Mouse (Mus musculus) CD4-positive helper T cell, adult 2 months (primary cell): ENCODE measurements around the gene Stat1.
A peak's percentile ranks its signal among the peaks of the same experiment; 100 is the strongest.

Experiments used
- DNase-seq: peaks from one replicate; pipeline ENCODE4 v3.0.0-alpha.2; 2012; ENCODE audit warnings: low read depth, missing footprints, low spot score

Gene Stat1

DNA sequence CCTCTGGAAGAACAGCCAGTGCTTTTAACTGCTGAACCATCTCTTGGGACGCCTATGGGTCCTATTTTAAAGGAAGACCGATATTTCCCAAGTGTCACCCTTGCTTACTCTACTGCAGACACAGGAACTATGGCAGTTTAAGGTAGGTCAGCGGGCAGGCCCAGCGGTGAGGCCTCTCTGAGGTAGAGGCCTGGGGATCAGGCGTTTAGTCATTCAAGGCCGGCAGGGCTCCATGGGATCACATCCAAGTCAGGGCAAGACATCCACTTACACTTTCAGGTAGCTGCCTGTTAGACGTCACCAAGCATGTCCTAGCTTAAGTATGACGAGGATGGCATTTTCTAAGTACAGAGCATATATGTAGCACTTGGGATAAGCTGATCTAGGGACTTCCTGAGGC is 41.9 kb downstream of the Stat1 start:
- no peak for DNase-seq

DNA sequence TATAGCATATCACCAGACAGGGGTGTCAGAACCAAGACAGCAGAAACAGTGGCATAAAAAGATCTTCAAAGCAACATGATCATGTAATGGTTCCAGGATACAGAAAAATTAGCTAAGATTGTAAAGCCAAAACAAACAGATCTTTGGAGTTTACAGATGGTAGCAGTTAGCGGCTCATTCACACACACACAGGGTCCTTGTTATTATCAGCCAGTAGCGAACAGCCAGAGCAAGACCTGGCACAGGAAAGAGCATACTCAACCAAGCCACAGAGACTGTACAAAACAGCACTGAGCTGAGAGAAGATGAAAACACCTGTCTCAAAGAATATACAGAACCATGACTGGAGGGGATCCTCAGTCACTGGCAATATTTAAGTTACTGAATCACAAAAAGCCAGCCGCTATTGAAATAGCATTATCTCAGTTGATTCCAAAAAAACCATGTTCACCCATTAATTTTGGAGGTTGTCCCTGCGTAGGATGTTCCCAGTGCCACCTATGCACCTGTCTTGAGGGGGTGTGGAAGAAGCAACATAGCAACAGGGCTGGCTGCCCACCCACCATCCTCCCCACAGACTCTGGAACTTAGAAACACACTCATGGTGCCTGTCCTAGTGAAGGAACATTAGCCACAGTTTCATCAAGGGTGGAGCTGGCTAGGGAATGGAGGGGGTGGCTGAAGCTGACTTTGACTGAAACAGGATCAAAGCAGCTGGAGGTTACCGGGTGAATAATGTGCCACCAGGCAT is 44.6 kb downstream of the Stat1 start:
- no peak for DNase-seq

- peak; percentile 49 for DNase-seq
Measured at GRCm38 (mm10) chr1:52166652-52167220, 47.5 kb downstream of the Stat1 start.

- peak; percentile 70 for DNase-seq
Measured at GRCm38 (mm10) chr1:52170057-52170456, 50.8 kb downstream of the Stat1 start.

GRCm38 (mm10) chr1:52170747-52171146 is 51.5 kb downstream of the Stat1 start:
- no peak for DNase-seq

- DNase-seq = no peak
Measured at GRCm38 (mm10) chr1:52171271-52171670, 52.0 kb downstream of the Stat1 start.

- DNase-seq = no peak
Measured at GRCm38 (mm10) chr1:52175321-52175720, 56.1 kb downstream of the Stat1 start.

- no peak for DNase-seq
Measured at GRCm38 (mm10) chr1:52175983-52176382, 56.7 kb downstream of the Stat1 start.

DNA sequence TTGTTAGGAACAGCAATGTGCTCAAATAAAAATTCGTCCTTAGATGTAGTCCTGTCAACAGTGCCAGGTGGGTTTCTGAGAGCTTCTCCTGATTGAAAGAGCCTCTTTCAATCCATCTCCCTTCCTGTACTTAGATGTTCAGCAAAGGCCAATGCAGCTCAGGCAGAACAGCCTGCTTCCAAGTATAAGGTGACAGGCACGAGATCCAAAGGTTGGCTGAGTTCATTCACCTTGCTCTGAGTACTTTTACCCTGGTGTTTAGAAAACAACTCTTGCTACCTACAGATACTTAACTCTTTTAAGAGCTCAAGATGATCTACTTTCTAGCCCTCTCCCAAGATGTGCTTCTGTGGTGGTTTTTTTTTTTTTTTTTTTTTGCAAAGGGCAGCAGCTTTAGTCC is 57.8 kb downstream of the Stat1 start:
- no peak for DNase-seq

- no peak for DNase-seq
Measured at GRCm38 (mm10) chr1:52179939-52180568, 60.8 kb downstream of the Stat1 start.

DNA sequence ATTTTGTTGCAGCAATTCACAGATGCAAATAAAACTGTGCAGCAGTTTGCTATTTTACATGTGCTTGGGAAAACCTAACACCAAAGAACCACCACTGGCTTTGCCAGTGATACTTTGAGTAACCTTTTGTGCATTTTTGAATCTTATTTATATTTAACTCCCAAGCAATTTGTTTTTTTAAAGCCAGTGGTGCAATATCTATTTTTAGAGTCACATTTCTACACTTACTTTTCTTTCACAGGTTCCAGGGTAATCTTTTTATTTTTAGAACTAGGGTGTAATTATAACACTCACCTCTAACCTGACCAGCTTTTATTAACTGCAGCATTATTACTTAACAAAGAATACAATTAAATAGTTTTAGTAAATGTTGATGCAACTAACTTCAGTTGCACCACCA is 62.8 kb downstream of the Stat1 start:
- DNase-seq = no peak

DNA sequence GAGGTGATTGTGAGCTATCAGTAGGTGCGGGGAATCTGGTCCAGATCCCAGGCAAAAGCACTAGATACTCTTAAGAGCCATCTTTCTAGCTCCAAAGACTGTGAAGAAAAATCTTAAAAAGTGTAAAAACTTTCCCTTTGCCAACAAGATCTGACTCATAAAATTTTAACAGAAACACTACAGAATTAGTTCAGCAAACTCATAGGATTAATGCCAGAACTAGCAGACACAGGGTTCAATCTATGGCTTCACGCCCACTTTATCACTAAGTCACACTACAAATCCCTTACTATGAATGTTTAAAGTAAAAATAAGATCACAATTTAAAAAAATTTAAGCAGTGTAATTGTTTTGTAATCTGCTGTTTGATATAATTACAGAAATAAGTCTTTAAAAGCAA is 63.8 kb downstream of the Stat1 start:
- DNase-seq = no peak
